Mouse (Mus musculus): ENCODE data around the gene Gm28778.
A peak's percentile ranks its signal among the peaks of the same experiment; 100 is the strongest.
"Not testable (repeated sequence)": the region's sequence is repeated elsewhere in the genome, so short reads cannot be mapped to it uniquely, and the experiment has no call there.

The Gm28778 gene

DNA sequence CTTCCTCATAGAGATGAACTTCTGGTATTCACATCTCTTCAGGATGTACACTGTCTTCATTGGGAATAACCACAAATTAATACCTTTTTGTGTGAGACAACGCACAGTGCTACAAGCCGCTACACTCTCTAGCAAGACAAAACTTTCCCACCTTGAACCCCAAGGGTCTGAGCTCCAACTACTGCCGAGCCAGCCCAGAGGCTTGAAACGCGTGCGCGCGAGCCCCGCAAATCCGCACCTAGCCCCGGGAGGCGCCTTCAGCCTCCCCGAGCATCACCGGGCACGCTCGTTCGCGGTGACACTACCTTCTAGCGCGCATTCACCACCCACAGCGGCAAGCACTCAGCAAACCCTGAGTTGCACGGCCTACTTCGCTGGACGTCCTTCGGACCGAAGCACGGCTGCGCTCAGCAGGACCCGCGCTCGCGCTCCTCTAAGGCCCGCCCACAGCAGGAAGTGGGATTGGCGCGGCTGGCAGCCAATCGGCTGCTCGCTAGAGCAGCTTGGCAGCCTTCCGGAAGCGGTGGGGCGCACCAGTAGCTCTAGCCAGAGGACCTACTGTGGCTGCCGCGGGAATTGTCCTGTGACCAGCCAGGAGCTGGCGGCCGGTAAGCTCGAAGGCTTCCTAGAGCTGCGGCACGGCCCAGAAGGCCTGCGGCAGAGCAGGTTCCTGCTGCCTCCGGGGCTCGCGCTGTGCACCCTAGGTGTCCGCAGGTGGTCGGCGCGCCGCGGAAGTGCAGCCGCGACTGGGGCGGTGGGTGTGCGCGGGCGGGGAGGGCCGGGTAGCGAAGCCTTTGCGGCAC is at the start of gene Gm28778, which contains the start of the genes Pms1 and Ormdl1:
Gene Gm28778 (plus strand): TSS at position 531 of the 803 bp plus-strand sequence.
Gene Pms1 (minus strand): TSS at position 438 of the 803 bp plus-strand sequence.
Gene Ormdl1 (plus strand): TSS at position 515 of the 803 bp plus-strand sequence.
- DNase-seq (ENCODE audit: low read depth, low spot score): peak; percentile 94

DNA sequence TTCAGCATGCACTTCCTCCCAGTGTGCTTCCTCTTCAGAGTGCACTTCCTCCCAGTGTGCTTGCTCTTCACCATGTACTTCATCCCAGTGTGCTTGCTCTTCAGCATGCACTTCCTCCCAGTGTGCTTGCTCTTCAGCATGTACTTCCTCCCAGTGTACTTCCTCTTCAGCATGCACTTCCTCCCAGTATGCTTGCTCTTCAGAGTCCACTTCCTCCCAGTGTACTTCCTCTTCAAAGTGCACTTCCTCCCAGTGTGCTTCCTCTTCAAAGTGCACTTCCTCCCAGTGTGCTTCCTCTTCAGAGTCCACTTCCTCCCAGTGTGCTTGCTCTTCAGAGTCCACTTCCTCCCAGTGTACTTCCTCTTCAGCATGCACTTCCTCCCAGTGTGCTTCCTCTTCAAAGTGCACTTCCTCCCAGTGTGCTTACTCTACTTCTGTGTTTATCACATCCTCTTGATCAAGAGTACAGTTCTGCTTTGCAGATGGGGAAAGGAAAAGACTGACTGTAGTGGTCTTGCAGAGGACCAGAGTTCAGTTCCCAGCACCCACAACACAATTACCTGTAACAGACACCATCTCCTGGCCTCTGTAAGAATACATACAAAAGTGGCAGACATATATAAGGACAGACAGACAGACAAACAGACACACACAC is 31.8 kb upstream of the Gm28778 start:
- DNase-seq (ENCODE audit: low read depth, low spot score): not testable (repeated sequence)

DNA sequence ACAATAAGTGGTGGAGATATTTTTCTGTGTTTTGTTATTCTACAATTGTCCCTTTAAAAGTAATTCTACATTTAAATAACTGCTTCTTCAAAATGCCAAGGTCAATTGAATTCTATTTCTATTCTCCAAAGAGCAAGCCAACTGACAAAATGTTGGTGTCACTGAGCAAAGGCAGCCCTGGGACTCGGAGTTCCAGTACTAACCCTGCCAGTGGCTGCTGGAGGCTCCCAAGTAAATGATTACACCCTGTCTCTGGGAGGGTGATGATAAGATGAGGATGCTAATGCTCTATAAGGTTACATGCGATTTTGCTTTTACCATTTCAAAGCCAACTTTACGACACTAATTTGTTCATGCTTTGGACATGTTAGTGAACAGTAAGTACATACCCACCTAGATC is 27.0 kb upstream of the Gm28778 start:
- DNase-seq (ENCODE audit: low read depth, low spot score): no peak

DNA sequence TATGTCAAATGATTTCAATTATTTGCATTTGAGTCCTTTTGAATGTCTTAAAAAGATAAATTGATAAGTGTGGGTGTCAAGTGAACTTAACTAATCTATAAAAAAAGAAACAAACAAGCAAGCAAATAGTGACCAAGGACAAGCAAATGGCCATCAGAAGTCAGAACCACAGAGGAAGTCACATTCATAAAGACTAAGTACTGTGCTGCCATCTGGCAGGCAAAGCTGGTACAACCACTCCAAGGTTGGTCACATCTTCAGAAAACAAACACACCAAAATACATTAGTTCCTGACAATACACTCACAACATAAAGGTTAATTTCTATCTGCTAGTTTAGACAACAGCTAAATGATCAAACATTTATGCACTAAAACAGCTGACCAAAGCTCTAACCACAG is 24.3 kb upstream of the Gm28778 start:
- DNase-seq (ENCODE audit: low read depth, low spot score): peak; percentile 31

DNA sequence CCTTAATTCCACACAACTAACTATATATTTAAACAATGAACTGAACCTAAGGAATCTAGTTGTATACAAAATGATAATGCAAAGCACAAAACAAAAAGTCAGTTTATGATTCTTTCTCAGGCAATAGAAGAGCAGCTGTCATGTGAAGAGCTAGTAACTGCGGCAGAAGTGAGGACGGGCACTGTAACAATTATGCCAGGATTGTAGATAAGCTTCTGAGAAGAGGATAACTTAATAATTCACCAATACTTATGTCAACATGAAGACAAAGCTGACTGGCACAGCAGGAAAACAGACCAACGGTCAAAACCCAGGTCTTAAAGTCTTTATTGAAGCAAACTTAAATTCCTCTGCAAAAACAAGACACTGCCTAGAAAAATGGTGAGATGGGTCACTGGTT is 5.7 kb upstream of the Gm28778 start:
- no peak for DNase-seq (ENCODE audit: low read depth, low spot score)

DNA sequence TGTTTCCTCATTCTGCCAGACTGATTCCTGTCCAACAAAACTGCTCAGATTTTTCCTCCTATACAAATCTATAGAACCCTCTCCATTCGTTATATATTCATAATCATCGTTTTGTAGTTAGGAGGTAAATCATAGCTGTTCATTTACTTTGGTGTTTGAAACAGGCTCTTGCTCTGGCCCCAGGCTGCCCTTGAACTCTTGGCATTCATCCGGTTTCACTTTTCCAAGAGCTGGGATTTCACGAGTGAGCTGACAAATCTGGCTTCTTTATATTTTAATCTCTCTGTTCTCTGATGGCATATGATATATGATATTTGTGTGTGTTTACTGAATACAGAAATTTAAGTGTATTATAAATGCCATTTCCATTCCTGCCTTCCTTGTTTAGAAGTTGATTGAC is 3.6 kb downstream of the Gm28778 start:
- DNase-seq (ENCODE audit: low read depth, low spot score): no peak

DNA sequence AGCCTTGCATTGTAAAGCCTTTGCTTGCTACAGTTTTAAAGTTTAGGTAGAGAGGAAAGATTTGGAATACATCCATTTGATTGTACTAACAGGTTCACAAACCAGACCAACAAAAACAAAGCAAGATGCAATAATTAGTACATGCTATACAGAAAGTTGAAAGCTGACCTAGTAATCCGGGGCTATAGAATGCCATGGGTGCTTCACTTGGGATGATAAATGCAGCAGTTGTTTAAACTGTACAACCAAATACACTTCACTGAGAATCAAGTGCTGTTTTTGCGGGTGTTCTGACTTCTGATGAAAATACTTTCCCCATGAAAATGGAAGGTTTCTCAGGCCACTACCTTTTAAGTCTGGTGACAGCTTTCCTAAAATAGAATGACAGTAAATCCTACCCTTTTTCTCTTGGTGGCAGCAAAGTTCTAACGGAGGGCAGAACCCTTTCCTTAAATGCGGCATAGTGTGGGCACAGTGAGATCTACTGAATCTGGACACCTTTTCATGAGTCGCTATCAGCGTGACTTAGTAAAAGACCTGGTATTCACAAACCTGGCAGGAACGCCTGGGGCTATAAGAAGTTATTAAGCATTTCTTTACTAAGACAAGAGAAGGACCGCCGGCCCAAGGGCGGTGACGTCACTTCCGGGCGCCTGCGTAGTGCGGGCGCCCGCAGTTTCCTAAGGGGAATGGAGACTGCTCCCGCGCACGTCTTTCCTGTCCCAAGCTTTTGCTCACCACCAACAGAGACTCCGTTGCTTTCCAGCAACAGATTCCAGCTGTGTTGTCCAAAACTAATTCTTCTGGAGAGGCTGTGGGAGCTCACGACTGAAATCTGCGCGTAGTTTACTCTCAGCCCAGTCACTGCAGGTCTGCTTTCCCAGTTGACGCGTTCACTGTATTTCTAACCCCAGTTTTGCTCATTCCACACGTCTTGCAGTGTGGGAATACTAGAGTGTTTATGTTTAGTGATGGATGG is 16.4 kb downstream of the Gm28778 start, which contains the start of gene Osgepl1:
Gene Osgepl1 (plus strand): TSS at position 636 of the 979 bp plus-strand sequence.
- peak; percentile 83 for DNase-seq (ENCODE audit: low read depth, low spot score)

DNA sequence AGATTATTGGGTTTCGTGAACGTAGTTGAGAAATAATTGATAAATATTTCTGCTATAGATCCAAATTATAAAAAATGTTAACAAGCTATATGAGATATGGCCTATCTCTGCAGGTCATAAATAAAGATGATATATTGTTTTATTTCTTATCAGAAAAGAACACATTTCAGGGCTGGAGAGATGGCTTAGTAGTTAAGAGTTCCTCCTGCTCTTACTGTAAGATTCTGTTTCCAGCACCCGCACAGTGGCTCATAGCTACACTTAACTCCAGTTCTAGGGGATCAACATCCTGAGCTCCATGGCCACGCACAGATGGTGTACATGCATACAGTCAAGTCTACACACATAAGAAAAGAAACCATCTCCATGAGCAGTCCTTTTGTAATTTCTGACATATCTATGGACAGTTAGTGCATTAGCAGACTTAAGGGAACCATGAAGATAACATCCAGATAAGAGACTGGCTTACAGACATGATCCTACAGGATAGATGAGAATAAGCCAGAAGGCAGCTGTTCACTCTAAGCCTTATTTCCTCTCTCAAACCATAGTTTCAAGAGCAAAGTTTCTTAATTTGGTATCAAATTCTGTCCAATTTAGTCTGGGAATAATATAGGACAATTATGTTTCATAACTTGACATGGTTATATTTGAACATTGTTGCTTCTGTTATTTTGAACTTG is 24.9 kb downstream of the Gm28778 start:
- no peak for DNase-seq (ENCODE audit: low read depth, low spot score)

DNA sequence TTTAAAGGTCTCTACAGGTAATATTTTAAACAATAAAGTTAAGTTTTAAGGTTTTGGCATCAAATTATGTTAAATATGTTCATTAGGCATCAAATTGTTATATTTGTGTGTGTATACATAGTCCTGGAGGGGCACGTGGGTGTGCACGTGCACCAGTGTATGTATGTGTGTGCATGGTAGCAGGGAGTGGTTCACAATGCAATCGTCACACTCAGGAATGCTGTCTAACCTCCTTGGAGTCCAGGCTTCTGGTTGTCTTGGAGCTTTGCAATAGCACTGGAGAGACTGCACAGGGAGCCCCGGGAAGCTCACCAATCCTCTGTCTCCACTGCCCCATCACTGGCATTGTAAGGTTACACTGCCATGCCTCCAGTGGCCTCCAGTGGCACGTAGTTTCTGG is 26.3 kb downstream of the Gm28778 start:
- DNase-seq (ENCODE audit: low read depth, low spot score): no peak

DNA sequence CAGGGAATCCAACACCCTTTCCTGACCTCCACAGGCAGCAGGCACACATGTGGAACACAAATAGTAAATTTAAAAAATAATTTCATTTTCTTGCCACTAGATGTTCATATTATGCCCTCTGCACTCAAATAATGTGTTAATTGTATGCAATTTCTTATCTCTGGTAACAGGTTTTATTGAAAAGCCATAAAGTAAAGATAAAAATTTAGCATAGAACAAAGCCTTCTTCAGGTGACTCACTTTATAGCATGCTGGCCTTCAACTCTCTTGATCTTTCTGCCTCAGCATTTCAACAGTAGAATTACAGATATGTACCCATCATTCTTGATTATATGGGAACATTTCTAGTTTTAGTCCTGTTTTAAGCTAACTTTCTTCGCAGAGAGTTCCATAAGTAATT is 27.4 kb downstream of the Gm28778 start:
- DNase-seq (ENCODE audit: low read depth, low spot score): no peak

DNA sequence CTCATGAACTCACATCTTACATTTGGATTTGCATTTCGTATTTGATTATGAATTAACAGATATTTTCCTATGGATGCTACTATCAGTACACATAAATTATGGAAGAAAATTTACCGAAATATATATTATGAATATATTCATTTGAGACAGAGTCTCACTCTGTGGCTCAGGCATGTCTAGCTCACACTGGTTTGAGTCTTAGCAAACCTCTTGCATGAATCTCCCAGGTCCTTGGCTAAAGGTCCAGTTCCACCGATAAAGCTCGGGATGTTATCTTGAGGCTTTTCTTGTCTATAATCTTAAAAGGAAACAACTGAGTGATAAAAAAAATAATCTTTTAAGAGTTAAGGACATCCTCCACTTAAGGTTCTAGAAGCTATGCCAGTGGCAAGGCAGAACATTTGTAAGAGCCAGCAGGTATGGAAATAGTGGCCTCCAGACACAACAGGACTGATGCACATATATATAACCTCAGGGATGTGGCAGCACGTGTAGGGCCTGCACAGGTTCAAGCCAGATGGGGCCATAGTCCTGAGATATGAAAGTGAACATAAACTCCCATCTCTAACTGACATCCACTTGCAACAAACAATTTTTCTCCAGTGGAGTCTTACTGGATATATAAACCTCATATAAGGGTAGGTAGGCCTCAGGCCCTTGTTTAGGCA is 28.1 kb downstream of the Gm28778 start:
- no peak for DNase-seq (ENCODE audit: low read depth, low spot score)

DNA sequence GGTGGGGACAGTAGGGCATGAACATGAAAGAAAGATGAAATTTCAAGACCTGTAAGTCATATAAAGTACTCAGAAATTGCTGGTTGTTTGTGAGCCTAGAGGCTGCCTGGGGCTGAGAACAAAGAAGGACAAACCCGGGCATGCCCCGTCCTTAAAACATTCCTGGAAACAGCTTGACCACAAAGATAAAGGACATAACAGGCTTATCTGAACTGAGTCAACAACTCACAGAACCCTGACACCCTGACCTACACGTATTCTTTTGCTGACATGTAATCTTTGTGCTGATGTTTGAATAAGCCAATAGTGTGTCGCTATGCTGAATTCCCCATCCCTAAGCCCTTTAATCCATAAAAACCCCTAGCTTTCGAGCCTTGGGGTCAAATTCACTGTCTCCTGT is 36.6 kb downstream of the Gm28778 start:
- not testable (repeated sequence) for DNase-seq (ENCODE audit: low read depth, low spot score)

DNA sequence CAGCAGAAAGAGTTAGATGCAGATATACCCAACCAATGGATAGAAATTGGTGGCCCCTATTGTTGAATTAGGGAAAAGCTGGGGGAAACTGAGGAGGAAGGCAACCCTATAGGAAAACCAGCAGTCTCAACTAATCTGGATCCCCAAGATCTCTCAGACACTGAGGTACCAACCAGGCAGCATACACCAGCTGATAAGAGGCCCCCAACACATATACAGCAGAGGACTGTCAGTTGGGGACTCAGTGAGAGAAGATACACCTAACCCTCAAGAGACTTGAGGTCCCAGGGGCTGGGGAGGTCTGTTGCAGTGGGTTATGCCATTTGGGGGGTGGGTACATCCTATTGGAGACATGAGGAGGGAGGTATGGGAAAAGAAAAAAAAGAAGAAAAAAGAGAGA is 38.6 kb downstream of the Gm28778 start:
- no peak for DNase-seq (ENCODE audit: low read depth, low spot score)

DNA sequence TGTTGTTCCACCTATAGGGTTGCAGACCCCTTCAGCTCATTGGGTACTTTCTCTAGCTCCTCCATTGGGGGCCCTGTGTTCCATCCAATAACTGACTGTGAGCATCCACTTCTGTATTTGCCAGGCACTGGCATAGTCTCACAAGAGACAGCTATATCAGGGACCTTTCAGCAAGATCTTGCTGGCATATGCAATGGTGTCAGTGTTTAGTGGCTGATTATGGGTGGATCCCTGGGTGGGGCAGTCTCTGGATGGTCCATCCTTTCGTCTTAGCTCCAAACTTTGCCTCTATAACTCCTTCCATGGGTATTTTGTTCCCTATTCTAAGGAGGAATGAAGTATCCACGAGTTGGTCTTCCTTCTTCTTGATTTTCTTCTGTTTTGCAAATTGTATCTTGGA is 40.5 kb downstream of the Gm28778 start:
- DNase-seq (ENCODE audit: low read depth, low spot score): not testable (repeated sequence)

DNA sequence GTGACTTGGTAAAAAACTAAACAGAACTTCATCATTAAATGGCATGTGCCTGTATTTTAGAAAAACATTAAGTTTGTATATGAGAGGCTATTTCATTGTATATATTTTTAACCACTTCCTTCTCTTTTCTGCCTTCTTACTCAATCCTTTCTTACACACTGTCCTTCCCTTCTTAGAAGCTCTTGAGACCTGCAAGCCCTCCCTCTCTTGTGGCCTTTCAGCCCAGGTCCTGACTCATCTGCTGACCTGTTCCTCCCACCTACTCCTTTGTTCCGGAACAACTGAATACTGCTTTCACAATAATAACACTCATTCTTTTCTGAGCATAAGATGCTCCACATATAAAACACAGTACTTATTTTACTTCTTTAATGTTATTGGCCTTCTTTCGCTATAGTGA is 44.2 kb downstream of the Gm28778 start:
- no peak for DNase-seq (ENCODE audit: low read depth, low spot score)

DNA sequence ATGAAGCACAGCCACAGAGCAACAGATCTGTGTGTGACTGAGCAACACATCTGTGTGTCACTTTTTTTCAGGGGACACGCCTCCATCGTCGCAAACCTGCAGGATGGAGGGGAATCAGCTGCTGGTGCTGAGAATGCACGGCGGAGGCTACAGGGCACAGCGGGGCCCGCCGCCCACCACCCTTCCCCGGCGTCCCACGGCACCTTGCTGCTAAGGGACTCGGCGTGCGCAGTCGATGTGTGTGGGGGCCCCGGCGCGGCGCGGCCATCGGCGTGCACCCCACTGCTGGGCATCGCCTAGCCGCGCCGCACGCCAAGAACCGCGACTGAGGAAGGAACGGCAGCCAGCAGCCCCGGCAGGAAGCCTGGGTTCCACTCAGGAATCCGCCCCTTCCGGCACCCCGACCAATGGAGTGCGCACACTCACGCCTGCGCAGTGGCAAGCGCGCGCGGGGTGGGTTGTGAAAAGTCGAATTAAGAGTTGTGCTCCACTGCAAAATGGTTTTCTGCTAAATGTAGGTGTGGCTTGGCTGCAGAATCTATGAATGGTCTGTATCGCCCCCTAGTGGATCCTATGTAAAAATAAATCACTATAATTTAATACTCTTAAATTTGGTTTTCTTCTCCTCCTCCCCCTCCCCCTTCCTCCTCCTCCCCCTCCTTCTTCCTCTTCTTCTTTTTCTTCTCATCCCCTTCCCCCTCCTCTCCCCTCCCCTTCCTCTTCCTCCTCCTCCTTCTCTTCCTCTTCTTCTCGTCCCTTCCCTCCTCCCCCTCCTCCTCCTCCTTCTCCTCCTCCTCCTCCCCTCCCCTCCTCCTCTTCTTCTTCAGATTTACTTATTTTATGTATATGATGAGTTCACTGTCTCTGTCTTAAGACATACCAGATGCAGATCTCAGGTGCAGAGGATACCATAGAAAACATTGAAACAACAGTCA is 55.7 kb downstream of the Gm28778 start, which contains the start of the genes Asdurf, Gm28551 and Asnsd1:
Gene Asdurf (minus strand): TSS at position 293 of the 935 bp plus-strand sequence.
Gene Gm28551 (minus strand): TSS at position 341 of the 935 bp plus-strand sequence.
Gene Asnsd1 (minus strand): TSS at position 426 of the 935 bp plus-strand sequence.
- DNase-seq (ENCODE audit: low read depth, low spot score): peak; percentile 94

DNA sequence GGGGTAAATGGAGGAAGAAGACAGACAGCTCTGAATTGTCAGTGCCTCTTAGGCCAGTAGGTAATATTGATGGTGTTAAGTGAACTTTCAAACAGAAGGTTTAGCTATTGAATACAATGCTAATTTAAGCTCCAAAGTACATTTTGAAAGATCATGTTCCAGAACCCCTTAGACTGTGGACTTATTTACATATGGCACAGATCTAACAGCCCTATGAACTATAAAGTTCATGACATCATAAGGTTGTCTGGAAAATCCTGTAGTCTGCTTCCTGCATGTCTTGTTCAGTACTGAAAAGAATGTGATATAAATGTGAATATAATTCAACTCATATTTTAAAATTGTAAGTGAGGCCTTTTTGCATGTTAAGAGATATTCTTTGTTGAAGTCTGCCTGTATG is 62.1 kb downstream of the Gm28778 start:
- no peak for DNase-seq (ENCODE audit: low read depth, low spot score)
